Mouse (Mus musculus) CD8-positive naive resting alpha-beta T cell, adult 2 months (primary cell): ENCODE results near the gene Neil3.
"Not testable (repeated sequence)": the region's sequence is repeated elsewhere in the genome, so short reads cannot be mapped to it uniquely, and the experiment has no call there.

ENCODE experiments used
- DNase-seq, 2 experiments: peaks; one replicate each; pipeline ENCODE4 v3.0.0; 2022; ENCODE audit warnings: low read depth in 2 of 2, low spot score in 2 of 2

Gene Neil3

DNA sequence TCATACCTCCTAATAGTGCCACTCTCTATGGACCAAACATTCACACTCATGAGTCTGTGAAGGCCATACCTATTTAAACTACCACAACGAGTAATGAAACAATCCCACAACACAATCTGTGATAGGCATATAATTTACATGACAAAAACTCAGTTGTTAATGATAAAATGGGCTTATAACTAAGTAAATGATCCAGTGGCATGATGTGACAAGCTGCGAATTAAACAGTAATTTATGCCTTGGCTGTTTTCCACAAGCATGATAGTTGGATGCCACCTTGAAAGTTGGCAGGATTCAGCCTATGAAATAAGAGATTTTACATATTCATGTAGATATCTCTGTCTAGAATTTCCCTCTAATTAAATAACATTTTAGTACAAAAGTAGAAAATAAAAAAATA is 99.3 kb downstream of the Neil3 start:
- no peak for DNase-seq

DNA sequence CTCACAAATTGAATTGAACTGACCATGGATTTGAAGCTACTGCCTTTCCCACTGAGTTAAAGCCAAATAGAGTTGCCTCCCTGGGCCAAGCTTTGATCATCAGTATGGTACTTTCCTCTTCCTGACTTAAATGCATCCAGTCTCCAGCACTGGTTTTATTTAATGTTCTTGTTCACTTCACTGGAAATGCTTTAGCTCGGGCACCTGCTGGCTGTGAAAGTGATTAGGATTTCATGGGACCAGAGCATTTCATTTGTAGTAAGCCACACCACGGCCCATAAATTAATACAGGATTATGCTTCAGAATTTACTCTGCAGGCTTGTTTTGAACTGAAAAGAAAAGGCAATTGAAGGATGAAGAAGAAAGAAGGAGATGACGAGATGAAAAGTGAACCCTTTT is 100.8 kb downstream of the Neil3 start:
- not testable (repeated sequence) for DNase-seq
